Mouse (Mus musculus): ENCODE data around the gene Pax1.

- TF ChIP-seq CTCF (IDR thresholded peaks at IDR 0.05) (no peak), EP300 (IDR thresholded peaks at IDR 0.05) (no peak)
Observed at GRCm38 (mm10) chr2:147360401-147360800, 1.3 kb upstream of the Pax1 start.

Measured in lung, postnatal 0 days (tissue).